Mouse (Mus musculus) myocyte (in vitro differentiated cells): Measurements from ENCODE around the gene Jchain. TPM values are rescaled to one million over a fixed set of nuclear protein-coding genes. Genes with fewer than 3 reads are reported as not detected.

Experiments
- H3K27me3 ChIP-seq: one replicate; pipeline ENCODE4 v1.6.1; 2011; ENCODE audit not compliant: control insufficient read depth, insufficient read depth, insufficient read length
- H3K36me3 ChIP-seq: one replicate; pipeline ENCODE4 v1.6.1; 2011; ENCODE audit not compliant: control insufficient read depth, insufficient read depth
- H3K4me2 ChIP-seq: one replicate; pipeline ENCODE4 v1.6.1; 2011; ENCODE audit warnings: low read depth, control low read depth
- H3K4me3 ChIP-seq: one replicate; pipeline ENCODE4 v1.5.1; 2011; ENCODE audit warnings: mild to moderate bottlenecking, control low read depth, moderate library complexity
- H3K79me2 ChIP-seq: one replicate; pipeline ENCODE4 v1.6.1; 2011; ENCODE audit not compliant: control insufficient read depth, insufficient read depth
- H3ac ChIP-seq: one replicate; pipeline ENCODE4 v1.6.1; 2011; ENCODE audit not compliant: control insufficient read depth, insufficient read length
- E2F4 ChIP-seq: IDR thresholded peaks from one replicate; pipeline ENCODE4 v1.6.1; 2011; ENCODE audit warnings: mild to moderate bottlenecking, control low read depth, moderate library complexity; ENCODE audit not compliant: insufficient read depth
- TCF3 ChIP-seq: IDR thresholded peaks from one replicate; pipeline ENCODE4 v1.6.1; 2011; ENCODE audit warnings: low read depth, control low read depth; ENCODE audit not compliant: insufficient read length
- polyA plus RNA-seq: library from polyadenylated mRNA; unstranded; fragments of >200 nt; fragmentation: generic; extraction: Trizol; gene quantifications from one replicate; pipeline ENCODE4 v1.2.1, GENCODE M21; 2012; ENCODE audit warnings: missing spikeins

Gene Jchain
- polyA plus RNA-seq, 1 experiment = 0.04 TPM

DNA sequence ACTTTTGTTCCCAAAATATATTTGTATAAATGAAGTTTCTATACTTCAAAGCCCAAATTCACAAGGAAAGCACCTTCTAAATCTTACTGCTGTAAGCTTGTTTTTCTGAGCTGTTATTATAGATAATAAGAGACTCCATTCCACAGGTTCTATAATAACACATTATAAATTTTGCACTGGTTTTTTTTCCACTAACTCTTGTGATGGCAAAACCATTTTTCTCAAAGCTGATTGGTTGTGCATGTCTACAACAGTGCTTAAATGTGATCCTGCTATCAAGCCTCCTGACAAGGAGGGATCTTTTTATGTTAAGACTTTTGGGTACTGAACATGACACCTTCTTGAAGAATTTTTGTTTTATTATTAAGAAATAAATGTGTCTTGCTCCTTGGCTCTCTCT lies 40.0 kb downstream of the Jchain start, which contains the start of gene Enam:
TSS of gene Enam (plus strand) at position 301 of the 400 bp plus-strand sequence.
- Histone ChIP-seq H3K79me2 (no peaks in the 10 kb centered on the region), H3K4me2 (no peak within 1 kb of the TSS), H3K27me3 (no peaks in the 10 kb centered on the region), H3ac (no peak within 1 kb of the TSS), H3K36me3 (no peaks in the 10 kb centered on the region), H3K4me3 (no peak within 1 kb of the TSS)
- TF ChIP-seq E2F4 (no peak), TCF3 (no peak)

Other genes starting within 250 kb of the Jchain start
- gene Prol1, start 210.6 kb downstream of the Jchain start, polyA plus RNA-seq = not detected
- not detected for gene Amtn, start 151.8 kb downstream of the Jchain start, polyA plus RNA-seq
- gene Ambn, start 71.9 kb downstream of the Jchain start, polyA plus RNA-seq = not detected
- not detected for gene Enam, start 39.9 kb downstream of the Jchain start, polyA plus RNA-seq
- 34.5 TPM for gene Utp3, start 26.6 kb upstream of the Jchain start, polyA plus RNA-seq
- 4.9 TPM for gene Rufy3, start 37.1 kb upstream of the Jchain start, polyA plus RNA-seq
- 29.5 TPM for gene Grsf1, start 148.3 kb upstream of the Jchain start, polyA plus RNA-seq
- 4.6 TPM for gene Mob1b, start 193.0 kb upstream of the Jchain start, polyA plus RNA-seq
- 4.2 TPM for gene Dck, start 237.1 kb upstream of the Jchain start, polyA plus RNA-seq